37 mouse cellular contexts compared by ENCODE assay signal in the genomic region with DNA sequence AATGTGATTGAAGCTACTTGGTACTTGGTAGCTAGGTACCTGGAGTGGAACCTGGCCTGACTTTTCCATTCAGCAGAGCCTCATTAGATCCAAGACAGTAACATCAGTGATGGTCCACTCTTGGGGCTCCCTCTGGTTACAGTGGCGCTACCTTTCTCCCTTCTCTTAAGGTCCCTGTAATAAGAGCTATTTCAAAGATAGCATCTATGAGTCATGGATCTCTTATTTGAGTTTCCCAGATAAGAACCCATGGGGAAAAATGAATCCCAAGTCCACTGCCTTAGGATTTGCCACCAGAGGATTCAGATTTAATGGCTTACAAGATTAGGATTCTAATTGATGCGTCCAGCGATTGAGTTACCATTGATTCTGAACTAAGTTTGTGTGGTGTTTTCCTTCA. TPM values are rescaled to one million over a fixed set of nuclear protein-coding genes. Genes with fewer than 3 reads are reported as not detected.
"Had no signal": no experiment of that assay in that cellular context is flagged by ENCODE, and none has a peak within 500 bp of the region (broad histone marks: within the 10 kb centered on the region; RNA-seq: fewer than 3 reads in every experiment).

No protein-coding gene starts in this region.

- ATAC-seq: liver, embryonic 12.5 days; liver, postnatal 0 days; lung, postnatal 0 days; midbrain, embryonic 13.5 days; midbrain, embryonic 15.5 days; midbrain, embryonic 16.5 days had no signal

- H3K9ac ChIP-seq: limb, embryonic 12.5 days; limb, embryonic 13.5 days; limb, embryonic 15.5 days; liver, embryonic 12.5 days; liver, embryonic 13.5 days; liver, embryonic 14.5 days; liver, embryonic 15.5 days; liver, postnatal 0 days; lung, embryonic 14.5 days; lung, embryonic 15.5 days; midbrain, embryonic 12.5 days; midbrain, embryonic 13.5 days; midbrain, embryonic 15.5 days; neural tube, embryonic 12.5 days had no signal

- H3K9me3 ChIP-seq: limb, embryonic 10.5 days; limb, embryonic 12.5 days; limb, embryonic 13.5 days; limb, embryonic 15.5 days; liver, embryonic 12.5 days; liver, embryonic 13.5 days; liver, embryonic 15.5 days; lung, embryonic 15.5 days; megakaryocyte, embryonic 14.5 days; midbrain, embryonic 10.5 days; midbrain, embryonic 12.5 days; midbrain, embryonic 13.5 days; midbrain, embryonic 15.5 days; neural tube, embryonic 12.5 days had no signal

- H3K36me3 ChIP-seq: limb, embryonic 10.5 days; limb, embryonic 12.5 days; limb, embryonic 13.5 days; limb, embryonic 15.5 days; liver, embryonic 12.5 days; liver, embryonic 13.5 days; liver, embryonic 15.5 days; lung, embryonic 15.5 days; midbrain, embryonic 10.5 days; midbrain, embryonic 12.5 days; midbrain, embryonic 13.5 days; midbrain, embryonic 15.5 days; neural tube, embryonic 12.5 days had no signal

- H3K4me3 ChIP-seq: limb, embryonic 10.5 days; limb, embryonic 12.5 days; limb, embryonic 13.5 days; limb, embryonic 15.5 days; liver, embryonic 12.5 days; liver, embryonic 13.5 days; liver, embryonic 15.5 days; lung, embryonic 15.5 days; megakaryocyte, embryonic 14.5 days; midbrain, embryonic 10.5 days; midbrain, embryonic 12.5 days; midbrain, embryonic 13.5 days; midbrain, embryonic 15.5 days; myocyte; neural tube, embryonic 12.5 days had no signal

- H3K27ac ChIP-seq: limb, embryonic 10.5 days; limb, embryonic 12.5 days; limb, embryonic 13.5 days; limb, embryonic 15.5 days; liver, embryonic 12.5 days; liver, embryonic 13.5 days; liver, embryonic 14.5 days; liver, embryonic 15.5 days; lung, embryonic 15.5 days; macrophage; midbrain, embryonic 10.5 days; midbrain, embryonic 12.5 days; midbrain, embryonic 13.5 days; midbrain, embryonic 15.5 days; neural tube, embryonic 12.5 days had no signal

- H3K4me1 ChIP-seq: limb, embryonic 10.5 days; limb, embryonic 12.5 days; limb, embryonic 13.5 days; limb, embryonic 15.5 days; liver, embryonic 12.5 days; liver, embryonic 13.5 days; liver, embryonic 15.5 days; lung, embryonic 15.5 days; megakaryocyte, embryonic 14.5 days; midbrain, embryonic 10.5 days; midbrain, embryonic 12.5 days; midbrain, embryonic 13.5 days; midbrain, embryonic 15.5 days; neural tube, embryonic 12.5 days had no signal

- H3K27me3 ChIP-seq: limb, embryonic 12.5 days; limb, embryonic 13.5 days; limb, embryonic 15.5 days; liver, embryonic 12.5 days; liver, embryonic 13.5 days; liver, embryonic 15.5 days; lung, embryonic 15.5 days; megakaryocyte, embryonic 14.5 days; midbrain, embryonic 12.5 days; midbrain, embryonic 13.5 days; midbrain, embryonic 15.5 days; neural tube, embryonic 12.5 days had no signal

- DNase-seq: left cerebral cortex, postnatal 4 days; liver; liver, embryonic 13.5 days; liver, postnatal 0 days; lung, adult 18-20 months; lung, adult 2 months; lung, embryonic 14.5 days; lung, postnatal 10 days; lung, postnatal 14 days; lung, postnatal 36 days; lung, postnatal 4 days; midbrain, embryonic 14.5 days had no signal

- H3K4me2 ChIP-seq: limb, embryonic 12.5 days; limb, embryonic 13.5 days; limb, embryonic 15.5 days; liver, embryonic 11.5 days; liver, embryonic 12.5 days; liver, embryonic 13.5 days; liver, embryonic 15.5 days; lung, embryonic 14.5 days; lung, embryonic 15.5 days; midbrain, embryonic 11.5 days; midbrain, embryonic 12.5 days; midbrain, embryonic 13.5 days; midbrain, embryonic 15.5 days; neural tube, embryonic 12.5 days had no signal

RNA-seq across cellular contexts. Expression of a gene that starts 16.9 kb away (rescaled TPM):
- total RNA-seq: left cerebral cortex, postnatal 36 days; left cerebral cortex, postnatal 4 days; megakaryocyte progenitor cell, adult 5-6 weeks; megakaryocyte, adult 5-6 weeks; megakaryocyte-erythroid progenitor cell, adult 5-6 weeks; monocyte, adult 5-6 weeks had no signal
- polyA plus RNA-seq: macrophage had no signal

RNA-seq across cellular contexts. Expression of a gene that starts 37.8 kb away (rescaled TPM):
- total RNA-seq: megakaryocyte progenitor cell, adult 5-6 weeks; megakaryocyte, adult 5-6 weeks; megakaryocyte-erythroid progenitor cell, adult 5-6 weeks; monocyte, adult 5-6 weeks had no signal
- polyA plus RNA-seq: macrophage had no signal
